Mouse (Mus musculus) heart, embryonic 15.5 days (tissue): ENCODE results near the gene Cth. TPM values are rescaled to one million over a fixed set of nuclear protein-coding genes. Genes with fewer than 3 reads are reported as not detected.

Experiments used
- ATAC-seq: fragments of 200-750 bp; cut with Nextera tagmentation; replicated peaks from 2 replicates; pipeline ENCODE4 v1.8.0; 2017; ENCODE audit warnings: low read depth, moderate TSS enrichment; ENCODE audit not compliant: insufficient number of reproducible peaks, insufficient read depth, low FRiP score
- H3K27ac ChIP-seq: fragments of 300-500 bp; sonication (generic); 2 replicates; pipeline ENCODE4 v1.5.1; 2015; ENCODE audit warnings: mild to moderate bottlenecking, inconsistent platforms
- H3K27me3 ChIP-seq: fragments of 300-500 bp; sonication (generic); 2 replicates; pipeline ENCODE4 v1.6.1; 2015; ENCODE audit warnings: inconsistent platforms
- H3K36me3 ChIP-seq: fragments of 300-500 bp; sonication (generic); 2 replicates; pipeline ENCODE4 v1.6.1; 2015; ENCODE audit warnings: mild to moderate bottlenecking, inconsistent platforms
- H3K4me1 ChIP-seq: fragments of 300-500 bp; sonication (generic); replicated peaks from 2 replicates; pipeline ENCODE4 v1.6.1; 2015; ENCODE audit warnings: inconsistent platforms
- H3K4me2 ChIP-seq: fragments of 300-500 bp; sonication (generic); 2 replicates; pipeline ENCODE4 v1.6.1; 2015; ENCODE audit warnings: inconsistent platforms, mild to moderate bottlenecking, moderate library complexity
- H3K4me3 ChIP-seq: fragments of 300-500 bp; sonication (generic); 2 replicates; pipeline ENCODE4 v1.5.1; 2015; ENCODE audit warnings: mild to moderate bottlenecking, inconsistent platforms
- H3K9ac ChIP-seq: fragments of 300-500 bp; sonication (generic); 2 replicates; pipeline ENCODE4 v1.6.1; 2015; ENCODE audit warnings: mild to moderate bottlenecking, inconsistent platforms
- H3K9me3 ChIP-seq: fragments of 300-500 bp; sonication (generic); replicated peaks from 2 replicates; pipeline ENCODE4 v1.6.1; 2016; ENCODE audit warnings: inconsistent platforms
- WGBS: fragments of 180-500 bp; shearing (Covaris S2); methylation state at CpG from one replicate; pipeline ENCODE4 v1.1.7; 2015; ENCODE audit warnings: mixed read lengths; 5-methylcytosine and 5-hydroxymethylcytosine counted together
- polyA plus RNA-seq: library from polyadenylated mRNA; unstranded; fragments of >200 nt; fragmentation: Nextera tagmentation; extraction: Ambion mirVana; gene quantifications from 2 replicates; pipeline ENCODE4 v1.2.1, GENCODE M21; 2015

Cth gene
- polyA plus RNA-seq, 1 experiment from 2014 or later, result 2.1 TPM

- WGBS, result 71% methylated on average over 2 of the region's 2 CpGs
- H3K27ac ChIP-seq, result no peak overlapping the region
- no peak overlapping the region for H3K4me2 ChIP-seq
- H3K9me3 ChIP-seq, result no peaks in the 10 kb centered on the region
- no peak overlapping the region for H3K9ac ChIP-seq
- H3K36me3 ChIP-seq, result no peaks in the 10 kb centered on the region
- H3K27me3 ChIP-seq, result no peaks in the 10 kb centered on the region
- ATAC-seq, result no peak
- no peak overlapping the region for H3K4me3 ChIP-seq
- H3K4me1 ChIP-seq, result no peaks in the 10 kb centered on the region
These were observed 57.0 kb downstream of the Cth start for GRCm38 (mm10) chr3:157867836-157868235.

- Histone ChIP-seq H3K27me3 (no peaks in the 10 kb centered on the region), H3K9me3 (no peaks in the 10 kb centered on the region), H3K4me1 (no peaks in the 10 kb centered on the region), H3K4me3 (no peak overlapping the region), H3K36me3 (no peaks in the 10 kb centered on the region), H3K4me2 (no peak overlapping the region), H3K9ac (no peak overlapping the region), H3K27ac (no peak overlapping the region)
- WGBS, result 61% methylated on average over 4 of the region's 4 CpGs
- ATAC-seq, result no peak
These were observed 58.6 kb downstream of the Cth start for GRCm38 (mm10) chr3:157866251-157866650.

DNA sequence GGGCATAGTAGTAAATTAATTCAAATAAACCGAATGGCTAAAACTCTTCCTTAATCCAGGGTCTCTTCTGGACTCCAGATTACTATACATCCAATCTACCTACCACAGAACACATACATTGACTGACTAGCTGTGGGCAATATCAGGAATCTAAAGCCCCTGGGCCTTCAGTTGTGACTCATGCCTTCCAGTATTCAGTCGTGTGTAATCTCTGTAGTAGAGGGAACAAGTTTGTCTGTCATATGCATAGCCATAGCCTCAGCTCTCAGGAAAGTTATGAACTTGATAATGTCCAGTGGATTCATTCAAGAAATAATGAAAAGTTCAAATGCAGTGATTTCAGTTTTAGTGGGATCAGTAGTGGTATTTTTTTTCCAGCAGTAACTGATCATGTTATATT, 59.0 kb downstream of the Cth start:
- ATAC-seq, result no peak
- Histone ChIP-seq H3K9ac (no peak overlapping the region), H3K36me3 (no peaks in the 10 kb centered on the region), H3K27me3 (no peaks in the 10 kb centered on the region), H3K4me2 (no peak overlapping the region), H3K27ac (no peak overlapping the region), H3K4me1 (no peaks in the 10 kb centered on the region), H3K9me3 (no peaks in the 10 kb centered on the region), H3K4me3 (no peak overlapping the region)
- 61% methylated on average over 2 of the region's 2 CpGs for WGBS

- Histone ChIP-seq H3K4me1 (no peaks in the 10 kb centered on the region), H3K27ac (no peak overlapping the region), H3K4me2 (no peak overlapping the region), H3K4me3 (no peak overlapping the region), H3K9ac (no peak overlapping the region), H3K36me3 (no peaks in the 10 kb centered on the region), H3K9me3 (no peaks in the 10 kb centered on the region), H3K27me3 (no peaks in the 10 kb centered on the region)
- ATAC-seq, result no peak
- WGBS, result 66% methylated on average over 6 of the region's 6 CpGs
These were observed 59.4 kb downstream of the Cth start for GRCm38 (mm10) chr3:157865431-157865830.

DNA sequence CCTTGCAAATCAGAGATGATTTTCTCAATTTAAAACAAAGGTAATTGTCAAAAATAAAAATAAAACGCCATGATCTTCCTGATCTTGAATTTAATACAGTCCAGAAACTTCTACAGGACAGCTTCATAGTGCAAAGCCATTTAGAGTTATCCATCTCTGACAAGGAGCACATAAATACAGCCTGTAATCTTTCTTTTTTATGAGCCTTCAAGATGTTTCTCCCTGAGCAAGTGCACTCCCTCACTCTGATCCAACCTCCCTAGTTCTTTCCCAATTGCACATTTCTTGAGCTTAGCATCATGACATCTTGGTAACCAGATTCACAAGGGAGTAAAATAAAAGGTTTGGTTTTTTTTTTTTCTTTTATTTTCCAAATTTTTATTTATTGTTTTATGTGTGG, 72.1 kb downstream of the Cth start:
- ATAC-seq, result no peak
- Histone ChIP-seq H3K27ac (no peak overlapping the region), H3K4me1 (peaks cover 9% of the 10 kb centered on the region), H3K36me3 (no peaks in the 10 kb centered on the region), H3K9me3 (no peaks in the 10 kb centered on the region), H3K9ac (no peak overlapping the region), H3K4me3 (no peak overlapping the region), H3K27me3 (no peaks in the 10 kb centered on the region), H3K4me2 (no peak overlapping the region)
- WGBS, result 40% methylated on average over 1 of the region's 1 CpGs

DNA sequence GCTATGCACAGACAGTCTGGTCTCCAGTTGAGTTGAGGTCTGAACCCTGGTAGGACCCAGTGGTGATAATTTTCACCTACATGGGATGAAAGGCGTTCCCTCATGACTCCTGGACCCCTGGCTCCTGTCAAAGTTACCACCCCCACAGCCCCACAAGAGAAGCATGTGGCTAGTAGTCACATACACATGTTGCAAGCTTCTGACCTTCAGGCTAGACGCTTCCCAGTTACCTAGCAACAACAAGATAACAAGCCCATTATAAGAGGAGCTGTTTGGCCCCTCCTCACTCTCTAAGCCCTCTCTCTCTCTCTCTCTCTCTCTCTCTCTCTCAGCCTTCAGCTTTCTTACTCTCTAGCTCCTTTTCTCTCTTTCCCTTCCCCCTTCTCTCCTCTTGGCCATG, 76.4 kb downstream of the Cth start:
- Histone ChIP-seq H3K36me3 (no peaks in the 10 kb centered on the region), H3K4me2 (no peak overlapping the region), H3K9ac (no peak overlapping the region), H3K27me3 (no peaks in the 10 kb centered on the region), H3K4me1 (peaks cover 14% of the 10 kb centered on the region), H3K4me3 (no peak overlapping the region), H3K9me3 (no peaks in the 10 kb centered on the region), H3K27ac (peak overlapping the region; percentile 75)
- WGBS, result 20% methylated on average over 2 of the region's 2 CpGs
- ATAC-seq, result no peak

- no peaks in the 10 kb centered on the region for H3K9me3 ChIP-seq
- peak; percentile 70; the same call in 1 of the 2 replicates for ATAC-seq
- no peak overlapping the region for H3K4me3 ChIP-seq
- H3K9ac ChIP-seq, result no peak overlapping the region
- peak overlapping the region; percentile 75 for H3K27ac ChIP-seq
- no peaks in the 10 kb centered on the region for H3K27me3 ChIP-seq
- WGBS, result 15% methylated on average over 7 of the region's 7 CpGs
- 0 out of 2 replicates have a peak overlapping the region, but pooled peaks have one; percentile 10 for H3K4me2 ChIP-seq
- H3K36me3 ChIP-seq, result no peaks in the 10 kb centered on the region
- H3K4me1 ChIP-seq, result peaks cover 14% of the 10 kb centered on the region
These were observed 77.3 kb downstream of the Cth start for GRCm38 (mm10) chr3:157847338-157848284.

Other genes starting within 250 kb of the Cth start
- 18.9 and 20.9 TPM in 2 replicates for gene Ankrd13c, start 22.2 kb upstream of the Cth start, polyA plus RNA-seq
- 141 and 153 TPM in 2 replicates for gene Srsf11, start 111.6 kb upstream of the Cth start, polyA plus RNA-seq
- 36.0 and 36.1 TPM in 2 replicates for gene Lrrc40, start 111.6 kb upstream of the Cth start, polyA plus RNA-seq